ENCODE assay signal across 17 mouse cellular contexts in genomic region chr5:118732651-118733050, GRCm38 (mm10).
"Had no signal": no experiment of that assay in that cellular context is flagged by ENCODE, and none has a peak within 500 bp of the region (broad histone marks: within the 10 kb centered on the region; RNA-seq: fewer than 3 reads in every experiment).

No protein-coding gene starts in this region.

- ATAC-seq: midbrain, embryonic 13.5 days; midbrain, embryonic 15.5 days had no signal

- H3K27ac ChIP-seq: midbrain, embryonic 13.5 days; midbrain, embryonic 15.5 days; neural tube, embryonic 13.5 days; neural tube, embryonic 15.5 days had no signal

- H3K9ac ChIP-seq: lung, embryonic 14.5 days; midbrain, embryonic 13.5 days; midbrain, embryonic 15.5 days; neural tube, embryonic 13.5 days; neural tube, embryonic 15.5 days had no signal

- H3K4me2 ChIP-seq: lung, embryonic 14.5 days; midbrain, embryonic 11.5 days; midbrain, embryonic 13.5 days; midbrain, embryonic 15.5 days; neural tube, embryonic 13.5 days; neural tube, embryonic 15.5 days had no signal

- H3K4me1 ChIP-seq: midbrain, embryonic 13.5 days; midbrain, embryonic 15.5 days; neural tube, embryonic 13.5 days had no signal

- H3K4me3 ChIP-seq: midbrain, embryonic 13.5 days; midbrain, embryonic 15.5 days; myocyte; neural tube, embryonic 13.5 days; neural tube, embryonic 15.5 days had no signal

- H3K9me3 ChIP-seq: midbrain, embryonic 13.5 days; midbrain, embryonic 15.5 days; neural tube, embryonic 13.5 days; neural tube, embryonic 15.5 days had no signal

- H3K27me3 ChIP-seq: midbrain, embryonic 13.5 days; midbrain, embryonic 15.5 days; neural tube, embryonic 13.5 days; neural tube, embryonic 15.5 days had no signal

- DNase-seq: lung, adult 18-20 months; lung, embryonic 14.5 days; lung, postnatal 10 days; lung, postnatal 4 days; right cerebral cortex, adult 18-20 months; right cerebral cortex, postnatal 25 days; right cerebral cortex, postnatal 4 days; spleen, adult 18-20 months; thymus, adult 18-20 months; thymus, postnatal 14 days; thymus, postnatal 36 days had no signal
